Mouse (Mus musculus) olfactory bulb, adult 2 months (tissue): ENCODE results near the gene Elmod3.

Experiments used
- CTCF ChIP-seq: fragments of 200-500 bp; IDR thresholded peaks from 2 replicates; pipeline ENCODE4 v1.5.1; 2012; ENCODE audit warnings: low read depth, mild to moderate bottlenecking, low read length, moderate library complexity; ENCODE audit not compliant: insufficient read depth
- POLR2A ChIP-seq: fragments of 200-500 bp; IDR thresholded peaks from 2 replicates; pipeline ENCODE4 v1.6.1; 2012; ENCODE audit warnings: mild to moderate bottlenecking, low read depth, low read length, moderate library complexity; ENCODE audit not compliant: insufficient read depth

DNA sequence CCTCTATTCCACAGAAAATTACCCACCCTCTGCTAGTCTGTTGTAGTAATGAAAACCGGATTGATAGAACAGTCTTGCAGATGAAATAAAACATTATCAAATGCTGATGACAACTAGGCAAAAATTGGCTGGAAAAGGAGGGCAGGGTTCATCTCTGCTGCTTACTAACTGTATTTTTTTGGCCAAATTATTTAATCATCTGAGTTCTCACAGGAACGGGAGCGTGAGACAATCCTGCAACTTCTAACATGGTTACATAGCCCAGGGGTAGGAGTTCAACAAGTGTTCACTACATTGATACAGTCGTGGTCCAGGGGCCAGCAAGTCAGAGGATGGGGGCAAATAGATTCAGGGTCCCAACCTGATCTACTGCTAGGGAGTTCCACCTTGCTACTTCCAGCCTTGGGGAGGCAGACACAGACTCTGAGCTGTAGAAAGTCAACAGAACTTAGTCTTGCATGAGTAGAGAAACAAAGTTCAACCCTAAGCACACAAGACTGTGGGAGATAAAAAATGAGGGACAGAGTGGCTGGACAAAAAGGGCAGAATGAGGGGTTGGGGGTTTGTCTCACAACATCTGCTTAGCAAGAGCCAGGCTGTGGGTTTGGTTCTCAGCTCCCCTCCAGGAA, 14.9 kb downstream of the Elmod3 start:
- TF ChIP-seq CTCF (no peak), POLR2A (no peak)
